Comparison of ENCODE assay signal across 21 mouse cellular contexts in the genomic region with DNA sequence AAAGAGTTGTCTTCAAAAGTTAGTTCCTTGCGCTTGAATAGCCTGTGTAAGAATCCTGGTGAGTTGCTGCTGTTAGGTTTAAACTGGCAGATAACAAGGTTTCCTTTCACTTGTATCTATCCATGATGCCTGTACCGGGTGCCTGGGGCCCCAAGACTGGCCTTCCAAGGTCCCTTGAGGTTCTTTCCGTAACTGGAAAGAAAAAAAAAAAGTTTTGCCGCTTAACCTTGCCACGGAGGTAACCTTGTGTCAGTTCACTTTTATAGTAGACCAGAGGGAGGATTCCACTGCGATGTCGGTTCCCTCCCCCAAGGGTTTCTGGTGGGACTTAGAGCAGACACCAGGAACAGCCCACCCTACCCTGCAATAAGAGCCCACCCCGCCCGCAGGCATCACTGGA. TPM values are rescaled to one million over a fixed set of nuclear protein-coding genes. Genes with fewer than 3 reads are reported as not detected.
A peak's percentile ranks its signal among the peaks of the same experiment; 100 is the strongest.
DNase-seq lines count a peak whose midpoint lies in the region; ATAC-seq lines count a peak whose summit lies in the region.
"Had no signal": no experiment of that assay in that cellular context is flagged by ENCODE, and none has a peak within 500 bp of the region (broad histone marks: within the 10 kb centered on the region; RNA-seq: fewer than 3 reads in every experiment).

No protein-coding gene starts in this region.

- peak overlapping the region; percentile 97 for H3K4me2 ChIP-seq in forebrain, embryonic 13.5 days
- H3K4me2 ChIP-seq in forebrain, embryonic 11.5 days (ENCODE audit: low read depth, low read length, severe bottlenecking) = no peak overlapping the region
- no peak overlapping the region for H3K4me2 ChIP-seq in kidney, embryonic 15.5 days
- peak overlapping the region; percentile 93 for H3K4me2 ChIP-seq in embryonic facial prominence, embryonic 13.5 days
- H3K4me2 ChIP-seq in midbrain, embryonic 15.5 days = 0 out of 2 replicates have a peak overlapping the region, but pooled peaks have one; percentile 95

- H3K4me3 ChIP-seq in forebrain, embryonic 13.5 days = no peak overlapping the region; the same call in 1 of the 2 replicates
- no peak overlapping the region; the same call in 1 of the 2 replicates for H3K4me3 ChIP-seq in forebrain, embryonic 11.5 days (ENCODE audit: low read depth, low read length)
- H3K4me3 ChIP-seq in kidney, embryonic 15.5 days (replicated peaks) = peak overlapping the region; percentile 51; the same call in 1 of the 2 replicates
- H3K4me3 ChIP-seq in embryonic facial prominence, embryonic 13.5 days = peak overlapping the region; percentile 53; the same call in 1 of the 2 replicates
- H3K4me3 ChIP-seq in midbrain, embryonic 15.5 days = no peak overlapping the region
- H3K4me3 ChIP-seq: heart, adult 2 months; liver, embryonic 13.5 days had no signal

- no peaks in the 10 kb centered on the region for H3K36me3 ChIP-seq in forebrain, embryonic 13.5 days (ENCODE audit: poor library complexity, severe bottlenecking)
- no peaks in the 10 kb centered on the region for H3K36me3 ChIP-seq in forebrain, embryonic 11.5 days (ENCODE audit: control insufficient read depth, insufficient read depth, low read length)
- H3K36me3 ChIP-seq in kidney, embryonic 15.5 days = no peaks in the 10 kb centered on the region
- no peaks in the 10 kb centered on the region for H3K36me3 ChIP-seq in embryonic facial prominence, embryonic 13.5 days
- no peaks in the 10 kb centered on the region for H3K36me3 ChIP-seq in midbrain, embryonic 15.5 days (replicated peaks)
- H3K36me3 ChIP-seq: liver, embryonic 13.5 days; lung, embryonic 15.5 days had no signal

- no peak for ATAC-seq in forebrain, embryonic 13.5 days
- ATAC-seq in forebrain, embryonic 11.5 days (replicated peaks; ENCODE audit: low FRiP score) = no peak
- ATAC-seq in kidney, embryonic 15.5 days (replicated peaks; ENCODE audit: low FRiP score) = no peak
- no peak for ATAC-seq in embryonic facial prominence, embryonic 13.5 days (ENCODE audit: insufficient number of reproducible peaks, insufficient read depth, low FRiP score, low TSS enrichment, low read depth)
- ATAC-seq in midbrain, embryonic 15.5 days (replicated peaks) = no peak
- ATAC-seq: inflammation-experienced regulatory T-cells, adult 6 months had no signal

- 2% methylated on average over 9 of the region's 9 CpGs for WGBS in forebrain, embryonic 13.5 days
- 0% methylated on average over 9 of the region's 9 CpGs for WGBS in forebrain, embryonic 11.5 days
- 1% methylated on average over 9 of the region's 9 CpGs for WGBS in kidney, embryonic 15.5 days
- 1% methylated on average over 9 of the region's 9 CpGs for WGBS in embryonic facial prominence, embryonic 13.5 days
- WGBS in midbrain, embryonic 15.5 days = 2% methylated on average over 9 of the region's 9 CpGs

- no peaks in the 10 kb centered on the region for H3K9me3 ChIP-seq in forebrain, embryonic 13.5 days (replicated peaks)
- no peaks in the 10 kb centered on the region for H3K9me3 ChIP-seq in forebrain, embryonic 11.5 days (ENCODE audit: control insufficient read depth, low read length)
- H3K9me3 ChIP-seq in kidney, embryonic 15.5 days (replicated peaks) = no peaks in the 10 kb centered on the region
- H3K9me3 ChIP-seq in embryonic facial prominence, embryonic 13.5 days = no peaks in the 10 kb centered on the region
- no peaks in the 10 kb centered on the region for H3K9me3 ChIP-seq in midbrain, embryonic 15.5 days
- H3K9me3 ChIP-seq: liver, embryonic 13.5 days; lung, embryonic 15.5 days had no signal

- H3K9ac ChIP-seq in forebrain, embryonic 13.5 days = no peak overlapping the region
- H3K9ac ChIP-seq in forebrain, embryonic 11.5 days (ENCODE audit: low read length) = no peak overlapping the region
- no peak overlapping the region for H3K9ac ChIP-seq in kidney, embryonic 15.5 days
- no peak overlapping the region for H3K9ac ChIP-seq in embryonic facial prominence, embryonic 13.5 days
- no peak overlapping the region for H3K9ac ChIP-seq in midbrain, embryonic 15.5 days
- H3K9ac ChIP-seq: liver, embryonic 13.5 days; lung, embryonic 15.5 days had no signal

- no peak overlapping the region for H3K27ac ChIP-seq in forebrain, embryonic 13.5 days
- no peak overlapping the region for H3K27ac ChIP-seq in forebrain, embryonic 11.5 days (ENCODE audit: low read depth, low read length)
- H3K27ac ChIP-seq in kidney, embryonic 15.5 days = no peak overlapping the region
- H3K27ac ChIP-seq in embryonic facial prominence, embryonic 13.5 days = no peak overlapping the region
- H3K27ac ChIP-seq in midbrain, embryonic 15.5 days = no peak overlapping the region
- H3K27ac ChIP-seq: heart, adult 2 months; liver, embryonic 13.5 days; lung, embryonic 15.5 days; macrophage had no signal

- H3K4me1 ChIP-seq in forebrain, embryonic 13.5 days = peaks cover 18% of the 10 kb centered on the region
- peaks cover 7% of the 10 kb centered on the region for H3K4me1 ChIP-seq in forebrain, embryonic 11.5 days (replicated peaks; ENCODE audit: control insufficient read depth, insufficient read depth, low read length)
- H3K4me1 ChIP-seq in kidney, embryonic 15.5 days = peaks cover 15% of the 10 kb centered on the region
- peaks cover 14% of the 10 kb centered on the region for H3K4me1 ChIP-seq in embryonic facial prominence, embryonic 13.5 days
- H3K4me1 ChIP-seq in midbrain, embryonic 15.5 days = peaks cover 17% of the 10 kb centered on the region
- H3K4me1 ChIP-seq: liver, embryonic 13.5 days had no signal

- peaks cover 75% of the 10 kb centered on the region for H3K27me3 ChIP-seq in forebrain, embryonic 13.5 days
- peaks cover 49% of the 10 kb centered on the region for H3K27me3 ChIP-seq in forebrain, embryonic 11.5 days (ENCODE audit: control insufficient read depth, insufficient read depth, low read length)
- H3K27me3 ChIP-seq in kidney, embryonic 15.5 days = peaks cover 78% of the 10 kb centered on the region
- peaks cover 80% of the 10 kb centered on the region for H3K27me3 ChIP-seq in embryonic facial prominence, embryonic 13.5 days
- H3K27me3 ChIP-seq in midbrain, embryonic 15.5 days (replicated peaks) = peaks cover 67% of the 10 kb centered on the region

- no peak for DNase-seq in forebrain, embryonic 11.5 days (ENCODE audit: low spot score)
- DNase-seq in kidney, adult 9 months = no peak
- no peak for DNase-seq in cerebellum, postnatal 14 days
- DNase-seq: adrenal gland, postnatal 10 days; B cell, adult 2 months; cerebellum, adult 11-12 months; cerebellum, postnatal 36 days; gastrocnemius, postnatal 10 days; heart, adult 2 months; heart, postnatal 4 days; layer of hippocampus, postnatal 36 days; liver, embryonic 13.5 days; spleen, adult 18-20 months; thymus, adult 18-20 months had no signal

RNA-seq across cellular contexts. Expression of gene Vgll2, which starts 1.1 kb away (rescaled TPM):
- 0.62 and 1.6 TPM in 2 replicates for polyA plus RNA-seq in forebrain, embryonic 13.5 days (2015; fragmentation: Nextera tagmentation; extraction: Ambion mirVana)
- 0.64 and 1.0 TPM in 2 replicates for polyA plus RNA-seq in forebrain, embryonic 11.5 days (2014; fragmentation: Nextera tagmentation; extraction: Ambion mirVana)
- 1.9 and 2.8 TPM in 2 replicates for polyA plus RNA-seq in kidney, embryonic 15.5 days (2015; fragmentation: Nextera tagmentation; extraction: Ambion mirVana)
- polyA plus RNA-seq in embryonic facial prominence, embryonic 13.5 days (2015; fragmentation: Nextera tagmentation; extraction: Ambion mirVana) = 2.5 and 3.8 TPM in 2 replicates
- polyA plus RNA-seq in midbrain, embryonic 15.5 days (2015; fragmentation: Nextera tagmentation; extraction: Ambion mirVana) = 0.78 and 1.8 TPM in 2 replicates
- polyA plus RNA-seq: inflammation-experienced regulatory T-cells, adult 6 months; macrophage had no signal

Comparison
In these comparisons a context has a peak if more than half of its experiments do, and no peak if none do; other contexts are left out.
1. H3K4me2 ChIP-seq: peak in forebrain, embryonic 13.5 days (single experiment), embryonic facial prominence, embryonic 13.5 days (single experiment) and midbrain, embryonic 15.5 days (single experiment); none in forebrain, embryonic 11.5 days (single experiment) and kidney, embryonic 15.5 days (single experiment).
2. H3K4me3 ChIP-seq: peak in kidney, embryonic 15.5 days (single experiment) and embryonic facial prominence, embryonic 13.5 days (single experiment); none in forebrain, embryonic 13.5 days (single experiment), forebrain, embryonic 11.5 days (single experiment) and midbrain, embryonic 15.5 days (single experiment).